Mouse (Mus musculus) erythroblast, adult 5-6 weeks (primary cell): Measurements from ENCODE around the gene Slc47a1. TPM values are rescaled to one million over a fixed set of nuclear protein-coding genes. Genes with fewer than 3 reads are reported as not detected.

Experiments
- total RNA-seq, 2 experiments: library from RNA; stranded (forward) in 1 of 2; stranded (reverse) in 1 of 2; fragments of 150-400 nt in 1 of 2; fragments of 200-764, 138-1000 nt in 1 of 2; gene quantifications; 2 replicates each; pipeline versions ENCODE4 v1.2.3 to v1.2.4; 2015 to 2017; ENCODE audit warnings: low replicate concordance in 2 of 2

The Slc47a1 gene
- total RNA-seq, 2 experiments from 2014 or later: not detected

Other genes with a start within 250 kb of the Slc47a1 start
- 6.5 and 7.7 TPM in 2 replicates for gene Usp22, start 203.3 kb downstream of the Slc47a1 start, total RNA-seq (2015; ENCODE audit: low replicate concordance)
- gene Usp22, start 203.3 kb downstream of the Slc47a1 start, total RNA-seq (2017; ENCODE audit: low replicate concordance): 14.6 and 18.0 TPM in 2 replicates
- not detected in 2 replicates for gene Aldh3a1, start 170.8 kb downstream of the Slc47a1 start, total RNA-seq (2015; ENCODE audit: low replicate concordance)
- not detected in 2 replicates for gene Aldh3a1, start 170.8 kb downstream of the Slc47a1 start, total RNA-seq (2017; ENCODE audit: low replicate concordance)
- 14.6 and 20.5 TPM in 2 replicates for gene Aldh3a2, start 110.9 kb downstream of the Slc47a1 start, total RNA-seq (2015; ENCODE audit: low replicate concordance)
- 5.0 and 20.4 TPM in 2 replicates for gene Aldh3a2, start 110.9 kb downstream of the Slc47a1 start, total RNA-seq (2017; ENCODE audit: low replicate concordance)
- not detected in 2 replicates for gene Slc47a2, start 35.5 kb downstream of the Slc47a1 start, total RNA-seq (2015; ENCODE audit: low replicate concordance)
- gene Slc47a2, start 35.5 kb downstream of the Slc47a1 start, total RNA-seq (2017; ENCODE audit: low replicate concordance): not detected in 2 replicates
- gene Rnf112, start 75.8 kb upstream of the Slc47a1 start, total RNA-seq (2015; ENCODE audit: low replicate concordance): not detected in 2 replicates
- gene Rnf112, start 75.8 kb upstream of the Slc47a1 start, total RNA-seq (2017; ENCODE audit: low replicate concordance): not detected in 2 replicates
- gene Mfap4, start 107.1 kb upstream of the Slc47a1 start, total RNA-seq (2015; ENCODE audit: low replicate concordance): not detected in 2 replicates
- not detected in 2 replicates for gene Mfap4, start 107.1 kb upstream of the Slc47a1 start, total RNA-seq (2017; ENCODE audit: low replicate concordance)
- gene Mapk7, start 116.1 kb upstream of the Slc47a1 start, total RNA-seq (2015; ENCODE audit: low replicate concordance): 4.4 and 8.3 TPM in 2 replicates
- gene Mapk7, start 116.1 kb upstream of the Slc47a1 start, total RNA-seq (2017; ENCODE audit: low replicate concordance): 2.8 and 3.7 TPM in 2 replicates
- not detected in 2 replicates for gene B9d1, start 126.8 kb upstream of the Slc47a1 start, total RNA-seq (2015; ENCODE audit: low replicate concordance)
- not detected in 2 replicates for gene B9d1, start 126.8 kb upstream of the Slc47a1 start, total RNA-seq (2017; ENCODE audit: low replicate concordance)
- gene Epn2, start 201.3 kb upstream of the Slc47a1 start, total RNA-seq (2015; ENCODE audit: low replicate concordance): not detected in 2 replicates
- gene Epn2, start 201.3 kb upstream of the Slc47a1 start, total RNA-seq (2017; ENCODE audit: low replicate concordance): 2.0 TPM in 1 of 2 replicates, not detected in the other